Mouse (Mus musculus) hindbrain, embryonic 13.5 days (tissue): ENCODE results near the gene Dlat. TPM values are rescaled to one million over a fixed set of nuclear protein-coding genes. Genes with fewer than 3 reads are reported as not detected.

Experiments
- polyA plus RNA-seq: library from polyadenylated mRNA; unstranded; fragments of >200 nt; fragmentation: Nextera tagmentation; extraction: Ambion mirVana; gene quantifications from 2 replicates; pipeline ENCODE4 v1.2.1, GENCODE M21; 2015

Dlat gene
- polyA plus RNA-seq, 1 experiment from 2014 or later, result 46.3 TPM

Other genes starting within 250 kb of the Dlat start
- gene Plet1, start 165.3 kb downstream of the Dlat start, polyA plus RNA-seq, result 0.48 and 0.63 TPM in 2 replicates
- gene Pts, start 131.1 kb downstream of the Dlat start, polyA plus RNA-seq, result 119 and 128 TPM in 2 replicates
- gene Il18, start 105.0 kb downstream of the Dlat start, polyA plus RNA-seq, result 17.3 and 17.9 TPM in 2 replicates
- 0.30 and 0.35 TPM in 2 replicates for gene Bco2, start 104.6 kb downstream of the Dlat start, polyA plus RNA-seq
- gene Tex12, start 98.5 kb downstream of the Dlat start, polyA plus RNA-seq, result 0.22 and 0.38 TPM in 2 replicates
- 221 and 228 TPM in 2 replicates for gene Sdhd, start 56.0 kb downstream of the Dlat start, polyA plus RNA-seq
- 373 and 382 TPM in 2 replicates for gene Timm8b, start 55.9 kb downstream of the Dlat start, polyA plus RNA-seq
- 5.7 and 7.5 TPM in 2 replicates for gene Pih1d2, start 42.5 kb downstream of the Dlat start, polyA plus RNA-seq
- gene Nkapd1, start 42.3 kb downstream of the Dlat start, polyA plus RNA-seq, result 24.5 and 25.9 TPM in 2 replicates
- 35.0 and 36.4 TPM in 2 replicates for gene Dixdc1, start 79.7 kb upstream of the Dlat start, polyA plus RNA-seq
- gene 2310030G06Rik, start 86.8 kb upstream of the Dlat start, polyA plus RNA-seq, result 1.1 and 1.9 TPM in 2 replicates
- 10.7 and 11.3 TPM in 2 replicates for gene Cryab, start 91.5 kb upstream of the Dlat start, polyA plus RNA-seq
- gene Hspb2, start 92.6 kb upstream of the Dlat start, polyA plus RNA-seq, result 1.3 and 1.7 TPM in 2 replicates
- 11.5 and 12.3 TPM in 2 replicates for gene Fdxacb1, start 108.5 kb upstream of the Dlat start, polyA plus RNA-seq
- 47.2 and 53.7 TPM in 2 replicates for gene Alg9, start 115.2 kb upstream of the Dlat start, polyA plus RNA-seq
- gene 1110032A03Rik, start 115.7 kb upstream of the Dlat start, polyA plus RNA-seq, result 60.4 and 64.6 TPM in 2 replicates
- 53.5 and 54.4 TPM in 2 replicates for gene Ppp2r1b, start 185.5 kb upstream of the Dlat start, polyA plus RNA-seq